Mouse (Mus musculus): Measurements from ENCODE around the gene Crygd.

DNA sequence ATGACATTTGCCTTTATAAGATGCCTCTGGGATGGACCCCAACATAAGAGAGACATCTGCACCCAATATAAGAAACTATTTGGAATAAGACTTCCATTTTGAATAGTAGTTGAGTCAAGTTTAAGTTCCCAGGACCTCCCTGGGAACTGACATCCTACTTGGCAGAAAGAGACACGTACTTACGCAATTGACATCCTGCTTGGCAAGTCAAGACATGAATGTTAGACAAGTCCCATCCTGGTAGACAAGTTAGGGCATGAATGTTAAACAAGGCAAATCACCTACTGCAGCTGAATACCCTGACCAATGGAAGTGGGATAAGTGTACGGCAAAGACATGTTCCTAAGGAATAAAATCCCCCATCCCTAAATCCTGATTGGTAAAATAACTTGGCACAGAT, 21.4 kb downstream of the Crygd start:
- TF ChIP-seq POLR2A (IDR thresholded peaks at IDR 0.05; ENCODE audit: control insufficient read depth, extremely low read depth, insufficient read depth, low read length, poor library complexity) (no peak), CTCF (IDR thresholded peaks at IDR 0.05; ENCODE audit: borderline replicate concordance, control insufficient read depth, extremely low read depth, insufficient read depth, low read length, poor library complexity) (no peak)
